Mouse (Mus musculus) limb, embryonic 13.5 days (tissue): ENCODE data around the gene 4933424G06Rik. TPM values are rescaled to one million over a fixed set of nuclear protein-coding genes. Genes with fewer than 3 reads are reported as not detected.

Experiments
- ATAC-seq: fragments of 200-750 bp; cut with Nextera tagmentation; 2 replicates; pipeline ENCODE4 v1.8.0; 2017; ENCODE audit warnings: low read depth, moderate number of reproducible peaks, moderate TSS enrichment; ENCODE audit not compliant: low FRiP score
- H3K27ac ChIP-seq: fragments of 300-500 bp; sonication (generic); 2 replicates; pipeline ENCODE4 v1.5.1; 2015; ENCODE audit warnings: inconsistent platforms, mild to moderate bottlenecking, moderate library complexity
- H3K27me3 ChIP-seq: fragments of 300-500 bp; sonication (generic); 2 replicates; pipeline ENCODE4 v1.6.1; 2015; ENCODE audit warnings: mild to moderate bottlenecking, inconsistent platforms
- H3K36me3 ChIP-seq: fragments of 300-500 bp; sonication (generic); 2 replicates; pipeline ENCODE4 v1.6.1; 2015; ENCODE audit warnings: inconsistent platforms, mild to moderate bottlenecking, moderate library complexity
- H3K4me1 ChIP-seq: fragments of 300-500 bp; sonication (generic); 2 replicates; pipeline ENCODE4 v1.6.1; 2015; ENCODE audit warnings: inconsistent platforms
- H3K4me2 ChIP-seq: fragments of 300-500 bp; sonication (generic); replicated peaks from 2 replicates; pipeline ENCODE4 v1.6.1; 2015; ENCODE audit warnings: inconsistent platforms, mild to moderate bottlenecking, moderate library complexity
- H3K4me3 ChIP-seq: fragments of 300-500 bp; sonication (generic); 2 replicates; pipeline ENCODE4 v1.5.1; 2015; ENCODE audit warnings: moderate library complexity, mild to moderate bottlenecking, inconsistent platforms
- H3K9ac ChIP-seq: fragments of 300-500 bp; sonication (generic); 2 replicates; pipeline ENCODE4 v1.6.1; 2015; ENCODE audit warnings: mild to moderate bottlenecking, inconsistent platforms
- H3K9me3 ChIP-seq: fragments of 300-500 bp; sonication (generic); 2 replicates; pipeline ENCODE4 v1.6.1; 2016; ENCODE audit warnings: inconsistent platforms
- WGBS: fragments of 180-500 bp; shearing (Covaris S2); methylation state at CpG from one replicate; pipeline ENCODE4 v1.1.7; 2015; 5-methylcytosine and 5-hydroxymethylcytosine counted together
- polyA plus RNA-seq: library from polyadenylated mRNA; unstranded; fragments of >200 nt; fragmentation: Nextera tagmentation; extraction: Ambion mirVana; gene quantifications from 2 replicates; pipeline ENCODE4 v1.2.1, GENCODE M21; 2015

Gene 4933424G06Rik
- polyA plus RNA-seq, 1 experiment from 2014 or later: not detected

DNA sequence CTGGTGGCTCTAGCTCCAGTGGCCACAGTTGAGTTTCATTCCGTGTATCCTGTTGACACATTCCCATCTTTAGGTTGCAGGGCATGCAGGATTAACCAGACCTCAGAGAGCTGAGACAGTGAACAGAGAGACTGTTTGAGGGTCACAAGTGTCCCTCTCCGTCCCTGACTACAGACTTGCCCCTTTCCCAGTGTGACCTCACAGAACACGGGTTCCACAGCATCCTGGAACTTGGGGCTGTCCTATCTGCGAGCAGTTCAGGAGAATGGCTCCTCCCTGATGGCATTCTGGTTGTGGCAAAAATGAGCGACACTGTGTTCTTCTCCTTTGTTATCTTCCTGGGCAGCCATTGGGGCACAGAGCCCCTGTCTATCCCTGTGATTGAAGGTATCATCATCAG lies 4.4 kb downstream of the 4933424G06Rik start, which contains the start of gene Actr1b:
Gene Actr1b (minus strand): TSS at position 112 of the 400 bp plus-strand sequence.
- H3K9me3 ChIP-seq: no peaks in the 10 kb centered on the region
- H3K36me3 ChIP-seq: no peaks in the 10 kb centered on the region
- H3K4me3 ChIP-seq: no peak within 1 kb of the TSS
- H3K9ac ChIP-seq: no peak within 1 kb of the TSS
- 80% methylated on average over 5 of the region's 5 CpGs for WGBS
- no peak for ATAC-seq
- no peak within 1 kb of the TSS for H3K27ac ChIP-seq
- no peaks in the 10 kb centered on the region for H3K27me3 ChIP-seq
- no peak within 1 kb of the TSS for H3K4me2 ChIP-seq
- H3K4me1 ChIP-seq: no peaks in the 10 kb centered on the region

- no peak overlapping the region for H3K27ac ChIP-seq
- no peak for ATAC-seq
- no peak overlapping the region for H3K9ac ChIP-seq
- H3K36me3 ChIP-seq: no peaks in the 10 kb centered on the region
- H3K4me3 ChIP-seq: no peak overlapping the region
- H3K4me1 ChIP-seq: peaks cover 21% of the 10 kb centered on the region
- no peaks in the 10 kb centered on the region for H3K27me3 ChIP-seq
- 74% methylated on average over 1 of the region's 1 CpGs for WGBS
- H3K9me3 ChIP-seq: no peaks in the 10 kb centered on the region
- H3K4me2 ChIP-seq: no peak overlapping the region
Observed at GRCm38 (mm10) chr1:36718786-36719185, 8.8 kb downstream of the 4933424G06Rik start.

DNA sequence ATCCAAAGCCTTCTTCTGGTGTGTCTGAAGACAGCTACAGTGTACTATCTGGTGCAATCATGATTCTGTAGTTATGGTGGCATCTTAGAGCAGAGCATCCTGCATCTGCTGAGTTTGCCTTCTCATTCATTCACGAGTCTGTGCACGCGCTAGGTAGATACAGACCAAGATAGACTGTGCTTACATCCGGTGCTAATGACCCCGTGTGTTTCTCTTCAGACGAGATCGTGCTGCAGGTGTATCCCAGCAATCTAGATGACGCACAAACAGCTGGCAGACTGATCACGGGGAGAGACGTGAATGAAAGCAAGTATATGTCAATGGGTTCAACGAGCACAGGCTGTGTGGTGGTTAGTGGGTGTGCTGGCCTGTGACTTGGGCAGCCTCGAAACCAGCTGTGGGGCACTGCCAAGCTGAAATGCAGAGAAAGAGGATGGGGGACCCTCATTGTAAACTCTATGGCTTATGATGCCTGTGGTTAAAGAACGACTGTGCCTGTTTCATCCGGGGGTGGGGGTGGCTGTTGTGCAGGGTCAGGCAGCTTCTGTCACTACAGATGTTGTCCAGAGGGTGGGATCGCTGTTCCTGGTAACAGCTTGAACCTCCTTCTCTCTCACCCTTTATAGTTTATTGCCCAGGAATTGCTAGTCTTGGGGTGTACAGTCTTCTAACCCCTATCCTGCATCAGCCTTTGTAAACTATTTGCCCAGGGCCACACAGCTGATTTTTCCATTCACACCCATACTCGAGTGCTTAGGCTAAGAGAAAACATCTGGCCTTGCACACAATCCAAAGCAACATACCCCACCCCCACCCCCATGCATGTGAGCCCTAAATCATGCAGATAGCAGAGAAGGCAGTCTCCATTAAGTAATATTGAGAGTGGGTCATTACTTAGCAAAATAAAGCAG lies 13.5 kb downstream of the 4933424G06Rik start:
- Histone ChIP-seq H3K4me2 (peak overlapping the region; percentile 35), H3K36me3 (no peaks in the 10 kb centered on the region), H3K9me3 (no peaks in the 10 kb centered on the region), H3K4me3 (no peak overlapping the region), H3K4me1 (peaks cover 31% of the 10 kb centered on the region), H3K9ac (no peak overlapping the region), H3K27ac (peak overlapping the region; percentile 84), H3K27me3 (no peaks in the 10 kb centered on the region)
- 25% methylated on average over 16 of the region's 16 CpGs for WGBS
- peak; percentile 86 for ATAC-seq

- Histone ChIP-seq H3K4me1 (peaks cover 31% of the 10 kb centered on the region), H3K36me3 (no peaks in the 10 kb centered on the region), H3K27ac (peak overlapping the region; percentile 84), H3K4me2 (no peak overlapping the region), H3K27me3 (no peaks in the 10 kb centered on the region), H3K9me3 (no peaks in the 10 kb centered on the region), H3K9ac (no peak overlapping the region), H3K4me3 (no peak overlapping the region)
- ATAC-seq: peak; percentile 54; the same call in 1 of the 2 replicates
- 20% methylated on average over 4 of the region's 4 CpGs for WGBS
Observed at GRCm38 (mm10) chr1:36724057-36724431, 14.1 kb downstream of the 4933424G06Rik start.

GRCm38 (mm10) chr1:36737300-36737699 lies 27.4 kb downstream of the 4933424G06Rik start:
- WGBS: 10% methylated on average over 4 of the region's 4 CpGs
- Histone ChIP-seq H3K9ac (no peak overlapping the region), H3K27ac (no peak overlapping the region), H3K36me3 (no peaks in the 10 kb centered on the region), H3K9me3 (no peaks in the 10 kb centered on the region), H3K4me2 (no peak overlapping the region), H3K27me3 (peaks cover 13% of the 10 kb centered on the region), H3K4me3 (no peak overlapping the region), H3K4me1 (no peaks in the 10 kb centered on the region)
- no peak for ATAC-seq

- H3K9me3 ChIP-seq: no peaks in the 10 kb centered on the region
- H3K27me3 ChIP-seq: peaks cover 30% of the 10 kb centered on the region
- no peak overlapping the region for H3K9ac ChIP-seq
- H3K4me2 ChIP-seq: no peak overlapping the region
- no peaks in the 10 kb centered on the region for H3K36me3 ChIP-seq
- no peak overlapping the region for H3K4me3 ChIP-seq
- H3K27ac ChIP-seq: no peak overlapping the region
- no peak for ATAC-seq
- WGBS: 77% methylated on average over 5 of the region's 5 CpGs
- H3K4me1 ChIP-seq: peaks cover 2% of the 10 kb centered on the region
Observed at GRCm38 (mm10) chr1:36739231-36739630, 29.3 kb downstream of the 4933424G06Rik start.

DNA sequence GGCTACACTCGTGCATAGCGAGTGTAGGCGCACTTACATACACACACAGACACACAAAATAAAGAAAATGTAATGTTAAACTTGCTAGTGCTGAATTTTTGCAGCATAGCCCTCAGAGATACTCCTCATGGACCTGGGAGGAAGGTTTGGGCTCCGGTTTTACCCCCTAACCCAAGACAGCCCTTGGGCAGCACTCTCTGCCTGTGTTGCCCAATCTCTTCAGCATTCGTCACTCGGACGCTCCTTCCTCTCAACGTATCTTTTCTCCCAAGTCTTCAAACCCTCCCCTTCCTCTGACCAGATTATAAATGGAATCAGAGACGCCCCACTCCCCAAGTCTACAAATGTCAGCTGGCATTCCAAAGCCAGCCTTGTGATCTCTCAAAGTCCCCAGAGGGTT lies 33.1 kb downstream of the 4933424G06Rik start:
- Histone ChIP-seq H3K4me3 (no peak overlapping the region), H3K27me3 (peaks cover 36% of the 10 kb centered on the region), H3K9ac (no peak overlapping the region), H3K4me2 (no peak overlapping the region), H3K27ac (no peak overlapping the region), H3K9me3 (no peaks in the 10 kb centered on the region), H3K4me1 (peaks cover 5% of the 10 kb centered on the region), H3K36me3 (no peaks in the 10 kb centered on the region)
- 81% methylated on average over 9 of the region's 9 CpGs for WGBS
- no peak for ATAC-seq

GRCm38 (mm10) chr1:36744268-36744944 lies 34.5 kb downstream of the 4933424G06Rik start:
- ATAC-seq: peak; percentile 32; the same call in 1 of the 2 replicates
- WGBS: 21% methylated on average over 17 of the region's 17 CpGs

DNA sequence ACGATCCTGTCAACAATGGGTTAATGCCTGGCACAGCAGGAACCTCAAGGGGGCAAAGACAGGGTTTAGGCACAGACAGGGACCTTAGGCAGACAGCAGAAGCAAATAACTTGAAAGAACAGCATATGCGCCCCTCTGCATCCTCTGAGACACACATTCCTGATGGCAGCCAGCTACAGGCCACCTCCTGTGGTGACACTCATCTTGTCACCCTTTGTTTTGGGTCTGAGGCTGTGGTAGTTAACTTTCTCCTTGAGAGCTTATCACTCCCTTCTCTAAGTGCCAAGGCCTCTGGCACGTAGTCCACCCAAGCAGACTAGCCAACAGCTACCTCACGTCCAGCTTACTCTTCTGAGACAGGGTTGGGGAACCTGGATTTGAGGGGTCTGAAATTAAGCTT lies 35.7 kb downstream of the 4933424G06Rik start:
- Histone ChIP-seq H3K9ac (no peak overlapping the region), H3K9me3 (no peaks in the 10 kb centered on the region), H3K36me3 (no peaks in the 10 kb centered on the region), H3K4me3 (no peak overlapping the region), H3K27ac (no peak overlapping the region), H3K27me3 (peaks cover 35% of the 10 kb centered on the region), H3K4me2 (no peak overlapping the region), H3K4me1 (peaks cover 5% of the 10 kb centered on the region)
- ATAC-seq: no peak
- 61% methylated on average over 4 of the region's 4 CpGs for WGBS

More at GRCm38 (mm10) chr1:36744268-36744944, 34.5 kb downstream of the 4933424G06Rik start:
- Histone ChIP-seq H3K36me3 (no peaks in the 10 kb centered on the region), H3K9ac (no peak overlapping the region), H3K4me1 (peaks cover 5% of the 10 kb centered on the region), H3K27me3 (peaks cover 36% of the 10 kb centered on the region), H3K27ac (no peak overlapping the region), H3K4me3 (peak overlapping the region; percentile 27), H3K4me2 (peak overlapping the region; percentile 56), H3K9me3 (no peaks in the 10 kb centered on the region)

DNA sequence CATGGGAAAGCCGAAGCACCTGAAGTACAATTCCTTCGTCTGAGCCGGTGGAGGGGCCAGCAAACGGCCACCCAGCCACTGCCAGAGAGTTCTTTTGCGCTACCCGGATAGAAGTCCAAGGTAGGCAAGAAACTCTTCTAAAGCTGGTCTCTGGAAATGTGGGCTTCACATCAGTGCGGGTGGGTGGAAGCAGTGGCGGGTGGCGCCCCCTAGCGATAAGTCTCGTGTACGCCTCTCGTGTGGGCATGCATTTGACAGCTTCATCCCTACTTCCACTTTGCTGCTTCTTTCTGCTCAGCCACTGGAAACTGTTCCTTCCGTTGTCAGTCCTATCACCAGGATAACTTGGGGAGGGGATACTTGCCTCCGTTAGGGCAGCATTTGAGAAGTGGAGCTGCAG lies 36.5 kb downstream of the 4933424G06Rik start:
- Histone ChIP-seq H3K4me2 (no peak overlapping the region), H3K36me3 (no peaks in the 10 kb centered on the region), H3K27ac (no peak overlapping the region), H3K9ac (no peak overlapping the region), H3K4me1 (peaks cover 5% of the 10 kb centered on the region), H3K9me3 (no peaks in the 10 kb centered on the region), H3K27me3 (peaks cover 30% of the 10 kb centered on the region), H3K4me3 (no peak overlapping the region)
- WGBS: 51% methylated on average over 15 of the region's 15 CpGs
- no peak for ATAC-seq

- no peak for ATAC-seq
- no peak overlapping the region for H3K4me3 ChIP-seq
Observed at GRCm38 (mm10) chr1:36753932-36754675, 44.2 kb downstream of the 4933424G06Rik start.

GRCm38 (mm10) chr1:36758553-36758952 lies 48.6 kb downstream of the 4933424G06Rik start:
- H3K4me1 ChIP-seq: no peaks in the 10 kb centered on the region
- no peaks in the 10 kb centered on the region for H3K9me3 ChIP-seq
- no peaks in the 10 kb centered on the region for H3K27me3 ChIP-seq
- no peaks in the 10 kb centered on the region for H3K36me3 ChIP-seq
- no peak overlapping the region for H3K27ac ChIP-seq
- no peak overlapping the region for H3K4me2 ChIP-seq
- H3K9ac ChIP-seq: no peak overlapping the region
- ATAC-seq: no peak
- no peak overlapping the region for H3K4me3 ChIP-seq
- 83% methylated on average over 9 of the region's 9 CpGs for WGBS

More at GRCm38 (mm10) chr1:36753932-36754675, 44.2 kb downstream of the 4933424G06Rik start:
- Histone ChIP-seq H3K27ac (no peak overlapping the region), H3K36me3 (no peaks in the 10 kb centered on the region), H3K9ac (no peak overlapping the region), H3K9me3 (no peaks in the 10 kb centered on the region), H3K27me3 (no peaks in the 10 kb centered on the region), H3K4me1 (no peaks in the 10 kb centered on the region), H3K4me2 (no peak overlapping the region)
- WGBS: 74% methylated on average over 6 of the region's 6 CpGs
